Mouse (Mus musculus) mouse trophoblast stem cell (cell line): Measurements from ENCODE around the gene Gm3468.
"Not testable (repeated sequence)": the region's sequence is repeated elsewhere in the genome, so short reads cannot be mapped to it uniquely, and the experiment has no call there.

Source experiments
- in situ Hi-C, 2 experiments: fragments of 300-500 bp; cut with MseI, MboI; formaldehyde crosslinking; loops; 2 replicates in 1 of 2; 3 replicates in 1 of 2; pipeline ENCODE4 v1.15.1; 2025

Gm3468 gene

GRCm38 (mm10) chr14:6108272-6108925 is at the start of gene Gm3468:
Gene Gm3468, minus strand, starts transcription at chr14:6108665.
- in situ Hi-C loops: not testable (repeated sequence)

GRCm38 (mm10) chr14:6125707-6126106 is 17.2 kb upstream of the Gm3468 start, which contains the start of gene Gm3476:
Gene Gm3476, minus strand, starts transcription at chr14:6125807.
- in situ Hi-C loops: not testable (repeated sequence)

GRCm38 (mm10) chr14:6107500-6107899 is 965 bp downstream of the Gm3468 start:
- in situ Hi-C loops: not testable (repeated sequence)

GRCm38 (mm10) chr14:6093842-6094241 is 14.6 kb downstream of the Gm3468 start, which contains the start of gene Gm8206:
Gene Gm8206, minus strand, starts transcription at chr14:6093942.
- in situ Hi-C loops: not testable (repeated sequence)

- in situ Hi-C loops: not testable (repeated sequence)
Observed at GRCm38 (mm10) chr14:6058167-6058566, 50.3 kb downstream of the Gm3468 start, which contains the start of gene Gm6337. Gene Gm6337, minus strand, starts transcription at chr14:6058267.
